Mouse (Mus musculus) hindbrain, postnatal 0 days (tissue): ENCODE results near the gene Klf15. TPM values are rescaled to one million over a fixed set of nuclear protein-coding genes. Genes with fewer than 3 reads are reported as not detected.

ENCODE experiments used
- ATAC-seq: fragments of 200-750 bp; cut with Nextera tagmentation; 2 replicates; pipeline ENCODE4 v1.8.0; 2017; ENCODE audit warnings: mild to moderate bottlenecking, moderate TSS enrichment, moderate library complexity
- DNase-seq: peaks from one replicate; pipeline ENCODE4 v3.0.0-alpha.2; 2015; ENCODE audit warnings: low spot score
- H3K27ac ChIP-seq: fragments of 300-500 bp; sonication (generic); 2 replicates; pipeline ENCODE4 v1.5.1; 2014; ENCODE audit warnings: mild to moderate bottlenecking
- H3K27me3 ChIP-seq: fragments of 300-500 bp; sonication (generic); 2 replicates; pipeline ENCODE4 v1.6.1; 2014; ENCODE audit warnings: low read length, mixed read lengths; ENCODE audit not compliant: insufficient read depth
- H3K36me3 ChIP-seq: fragments of 300-500 bp; sonication (generic); 2 replicates; pipeline ENCODE4 v1.6.1; 2014; ENCODE audit warnings: low read length, mixed read lengths; ENCODE audit not compliant: insufficient read depth
- H3K4me1 ChIP-seq: fragments of 300-500 bp; sonication (generic); 2 replicates; pipeline ENCODE4 v1.6.1; 2014; ENCODE audit warnings: antibody characterized with exemption, low read length, mixed read lengths; ENCODE audit not compliant: insufficient read depth
- H3K4me2 ChIP-seq: fragments of 300-500 bp; sonication (generic); 2 replicates; pipeline ENCODE4 v1.6.1; 2014; ENCODE audit warnings: low read depth, mild to moderate bottlenecking, low read length, moderate library complexity, mixed read lengths
- H3K4me3 ChIP-seq: fragments of 300-500 bp; sonication (generic); 2 replicates; pipeline ENCODE4 v1.5.1; 2014; ENCODE audit warnings: low read length
- H3K9ac ChIP-seq: fragments of 300-500 bp; sonication (generic); replicated peaks from 2 replicates; pipeline ENCODE4 v1.6.1; 2014; ENCODE audit warnings: mild to moderate bottlenecking, low read length, moderate library complexity, mixed read lengths
- H3K9me3 ChIP-seq: fragments of 300-500 bp; sonication (generic); 2 replicates; pipeline ENCODE4 v1.6.1; 2016; ENCODE audit warnings: low read length, mixed read lengths
- CTCF ChIP-seq: IDR thresholded peaks from 2 replicates; pipeline ENCODE4 v1.5.1; 2016; ENCODE audit warnings: antibody characterized with exemption, control low read depth, low read depth
- WGBS: fragments of 180-500 bp; shearing (Covaris S2); extraction: QIAGEN DNeasy Blood & Tissue Kit; methylation state at CpG from one replicate; pipeline ENCODE4 v1.1.7; 2014; 5-methylcytosine and 5-hydroxymethylcytosine counted together
- polyA plus RNA-seq: library from polyadenylated mRNA; unstranded; fragments of >200 nt; fragmentation: Nextera tagmentation; extraction: Ambion mirVana; gene quantifications from 2 replicates; pipeline ENCODE4 v1.2.1, GENCODE M21; 2015
- total RNA-seq: library from RNA; depleted of rRNA; stranded (reverse); fragments of >200 nt; gene quantifications from 2 replicates; pipeline ENCODE4 v1.2.3, GENCODE M21; 2014; rRNA removed

Klf15 gene
- total and polyA plus RNA-seq, 2 experiments from 2014 or later: 26.6 to 43.2 TPM

- no peaks in the 10 kb centered on the region for H3K9me3 ChIP-seq
- no peaks in the 10 kb centered on the region for H3K27me3 ChIP-seq
- no peak for DNase-seq
- no peak overlapping the region for H3K4me3 ChIP-seq
- no peak for ATAC-seq
- H3K9ac ChIP-seq: no peak overlapping the region
- H3K27ac ChIP-seq: no peak overlapping the region
- no peaks in the 10 kb centered on the region for H3K36me3 ChIP-seq
- no peak overlapping the region for H3K4me2 ChIP-seq
- 58% methylated on average over 3 of the region's 3 CpGs for WGBS
- TF ChIP-seq CTCF: no peak
- H3K4me1 ChIP-seq: no peaks in the 10 kb centered on the region
Measured at GRCm38 (mm10) chr6:90518892-90519291, 56.5 kb downstream of the Klf15 start.

GRCm38 (mm10) chr6:90519375-90519774 lies 57.0 kb downstream of the Klf15 start:
- Histone ChIP-seq H3K4me3 (no peak overlapping the region), H3K4me1 (no peaks in the 10 kb centered on the region), H3K4me2 (no peak overlapping the region), H3K27ac (no peak overlapping the region), H3K36me3 (no peaks in the 10 kb centered on the region), H3K9ac (no peak overlapping the region), H3K9me3 (no peaks in the 10 kb centered on the region), H3K27me3 (no peaks in the 10 kb centered on the region)
- no peak for DNase-seq
- no peak for TF ChIP-seq CTCF
- no peak for ATAC-seq
- WGBS: 55% methylated on average over 5 of the region's 5 CpGs

Other genes with a start within 250 kb of the Klf15 start
- 1.2 TPM in 1 of 2 replicates, not detected in the other for gene Vmn1r53, start 238.1 kb upstream of the Klf15 start, total RNA-seq
- not detected in 2 replicates for gene Vmn1r53, start 238.1 kb upstream of the Klf15 start, polyA plus RNA-seq
- not detected in 2 replicates for gene Vmn1r54, start 216.3 kb upstream of the Klf15 start, total RNA-seq
- not detected in 2 replicates for gene Vmn1r54, start 216.3 kb upstream of the Klf15 start, polyA plus RNA-seq
- gene BC048671, start 161.4 kb upstream of the Klf15 start, total RNA-seq: not detected in 2 replicates
- not detected in 2 replicates for gene BC048671, start 161.4 kb upstream of the Klf15 start, polyA plus RNA-seq
- gene Chst13, start 137.4 kb upstream of the Klf15 start, total RNA-seq: 0.11 and 0.21 TPM in 2 replicates
- gene Chst13, start 137.4 kb upstream of the Klf15 start, polyA plus RNA-seq: 0.20 and 0.35 TPM in 2 replicates
- 0.07 TPM in 1 of 2 replicates, not detected in the other for gene Uroc1, start 129.3 kb upstream of the Klf15 start, total RNA-seq
- 0.04 TPM in 1 of 2 replicates, not detected in the other for gene Uroc1, start 129.3 kb upstream of the Klf15 start, polyA plus RNA-seq
- 45.7 and 49.7 TPM in 2 replicates for gene Zxdc, start 93.1 kb upstream of the Klf15 start, total RNA-seq
- 7.4 and 7.8 TPM in 2 replicates for gene Zxdc, start 93.1 kb upstream of the Klf15 start, polyA plus RNA-seq
- 4.2 and 29.4 TPM in 2 replicates for gene Cfap100, start 33.8 kb upstream of the Klf15 start, total RNA-seq
- 8.2 and 9.9 TPM in 2 replicates for gene Cfap100, start 33.8 kb upstream of the Klf15 start, polyA plus RNA-seq
- gene Aldh1l1, start 23.9 kb downstream of the Klf15 start, total RNA-seq: 168 and 214 TPM in 2 replicates
- gene Aldh1l1, start 23.9 kb downstream of the Klf15 start, polyA plus RNA-seq: 131 and 145 TPM in 2 replicates
- gene Slc41a3, start 142.1 kb downstream of the Klf15 start, total RNA-seq: 17.4 and 18.0 TPM in 2 replicates
- gene Slc41a3, start 142.1 kb downstream of the Klf15 start, polyA plus RNA-seq: 17.1 and 17.6 TPM in 2 replicates